Mouse (Mus musculus): ENCODE data around the gene Macrod1. TPM values are rescaled to one million over a fixed set of nuclear protein-coding genes. Genes with fewer than 3 reads are reported as not detected.

The Macrod1 gene
- polyA plus RNA-seq, 1 experiment: 13.4 TPM

- Histone ChIP-seq H3K27me3 (ENCODE audit: control insufficient read depth, insufficient read depth, low read length) (no peaks in the 10 kb centered on the region; the same call in 1 of the 2 replicates), H3K4me3 (ENCODE audit: extremely low read depth, insufficient read depth, insufficient read length) (no peak overlapping the region), H3K4me1 (ENCODE audit: control insufficient read depth, insufficient read depth, insufficient read length) (no peaks in the 10 kb centered on the region), H3K27ac (ENCODE audit: insufficient read depth, low read length) (no peak overlapping the region), H3K36me3 (ENCODE audit: control insufficient read depth, insufficient read depth, low read length) (no peaks in the 10 kb centered on the region)
- whole genome bisulfite sequencing: 84% methylated on average over 8 of the region's 8 CpGs
- DNase-seq (ENCODE audit: low read depth in 1 of 2, low spot score in 2 of 2): no peak
- TF ChIP-seq POLR2A (IDR thresholded peaks at IDR 0.05; ENCODE audit: low read depth, low read length) (no peak), CTCF (IDR thresholded peaks at IDR 0.05; ENCODE audit: extremely low read depth, insufficient read depth, insufficient read length, insufficient replicate concordance) (no peak)
Measured at GRCm38 (mm10) chr19:7180756-7181405, 124.3 kb downstream of the Macrod1 start.

- DNase-seq (ENCODE audit: low read depth in 1 of 2, low spot score in 2 of 2): no peak
- Histone ChIP-seq H3K4me1 (ENCODE audit: control insufficient read depth, insufficient read depth, insufficient read length) (no peaks in the 10 kb centered on the region), H3K4me3 (ENCODE audit: extremely low read depth, insufficient read depth, insufficient read length) (no peak overlapping the region), H3K36me3 (ENCODE audit: control insufficient read depth, insufficient read depth, low read length) (no peaks in the 10 kb centered on the region), H3K27ac (ENCODE audit: insufficient read depth, low read length) (no peak overlapping the region), H3K27me3 (ENCODE audit: control insufficient read depth, insufficient read depth, low read length) (no peaks in the 10 kb centered on the region; the same call in 1 of the 2 replicates)
- TF ChIP-seq POLR2A (IDR thresholded peaks at IDR 0.05; ENCODE audit: low read depth, low read length) (no peak), CTCF (IDR thresholded peaks at IDR 0.05; ENCODE audit: extremely low read depth, insufficient read depth, insufficient read length, insufficient replicate concordance) (no peak)
- WGBS: 88% methylated on average over 7 of the region's 7 CpGs
Measured at GRCm38 (mm10) chr19:7181496-7181895, 124.9 kb downstream of the Macrod1 start.

GRCm38 (mm10) chr19:7182273-7182949 is 125.8 kb downstream of the Macrod1 start:
- no peak for DNase-seq (ENCODE audit: low read depth in 1 of 2, low spot score in 2 of 2)
- Histone ChIP-seq H3K36me3 (ENCODE audit: control insufficient read depth, insufficient read depth, low read length) (no peaks in the 10 kb centered on the region), H3K4me3 (ENCODE audit: extremely low read depth, insufficient read depth, insufficient read length) (no peak overlapping the region), H3K4me1 (ENCODE audit: control insufficient read depth, insufficient read depth, insufficient read length) (no peaks in the 10 kb centered on the region), H3K27me3 (ENCODE audit: control insufficient read depth, insufficient read depth, low read length) (no peaks in the 10 kb centered on the region; the same call in 1 of the 2 replicates), H3K27ac (ENCODE audit: insufficient read depth, low read length) (no peak overlapping the region)
- TF ChIP-seq CTCF (IDR thresholded peaks at IDR 0.05; ENCODE audit: extremely low read depth, insufficient read depth, insufficient read length, insufficient replicate concordance): no peak
- TF ChIP-seq POLR2A (IDR thresholded peaks at IDR 0.05; ENCODE audit: low read depth, low read length): no peak
- WGBS: 14% methylated on average over 23 of the region's 23 CpGs

DNA sequence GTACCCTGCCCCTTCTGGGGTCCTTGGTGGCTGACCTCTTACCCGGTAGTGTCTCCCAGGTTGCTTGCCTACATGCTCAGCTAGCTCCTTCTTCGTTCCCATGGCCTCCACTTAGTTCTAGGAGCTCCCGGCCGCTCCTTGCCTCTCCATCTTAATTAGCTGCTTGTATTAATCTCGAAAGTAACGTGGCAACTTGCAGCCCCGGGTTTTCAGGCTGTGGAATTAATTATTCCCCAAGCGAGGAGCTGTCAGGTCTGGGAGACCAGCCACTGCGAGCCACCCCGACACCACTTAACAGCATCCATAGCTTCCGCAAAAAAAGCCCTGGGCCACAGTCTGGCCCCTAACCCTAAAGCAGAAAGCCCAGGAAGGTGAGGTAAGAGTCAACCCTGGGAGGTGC is 126.8 kb downstream of the Macrod1 start:
- H3K36me3 ChIP-seq (ENCODE audit: control insufficient read depth, insufficient read depth, low read length): no peaks in the 10 kb centered on the region
- H3K4me3 ChIP-seq (ENCODE audit: extremely low read depth, insufficient read depth, insufficient read length): no peak overlapping the region
- H3K4me1 ChIP-seq (ENCODE audit: control insufficient read depth, insufficient read depth, insufficient read length): no peaks in the 10 kb centered on the region
- no peak for DNase-seq (ENCODE audit: low read depth in 1 of 2, low spot score in 2 of 2)
- TF ChIP-seq CTCF (IDR thresholded peaks at IDR 0.05; ENCODE audit: extremely low read depth, insufficient read depth, insufficient read length, insufficient replicate concordance): no peak
- no peak overlapping the region for H3K27ac ChIP-seq (ENCODE audit: insufficient read depth, low read length)
- WGBS: 94% methylated on average over 11 of the region's 11 CpGs
- no peaks in the 10 kb centered on the region; the same call in 1 of the 2 replicates for H3K27me3 ChIP-seq (ENCODE audit: control insufficient read depth, insufficient read depth, low read length)

DNA sequence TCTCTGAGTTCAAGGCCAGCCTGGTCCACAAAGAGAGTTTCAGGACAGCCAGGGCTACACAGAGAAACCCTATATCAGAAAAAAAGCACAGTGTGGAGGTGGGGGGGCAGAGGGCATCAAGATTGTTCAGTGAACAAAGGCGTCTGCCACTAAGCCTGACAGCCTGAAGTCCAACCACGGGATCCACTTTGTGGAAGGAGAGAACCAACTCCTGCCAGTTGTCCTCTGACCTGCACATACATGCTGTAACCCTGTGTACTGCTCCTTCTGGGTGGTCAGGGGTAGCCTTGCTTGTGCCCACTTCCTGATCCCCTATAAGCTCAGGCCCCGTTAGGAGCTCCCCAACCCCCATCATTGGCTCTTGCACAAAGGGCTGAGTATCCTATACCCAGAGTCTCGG is 128.4 kb downstream of the Macrod1 start:
- Histone ChIP-seq H3K27ac (ENCODE audit: insufficient read depth, low read length) (no peak overlapping the region), H3K4me1 (ENCODE audit: control insufficient read depth, insufficient read depth, insufficient read length) (no peaks in the 10 kb centered on the region), H3K36me3 (ENCODE audit: control insufficient read depth, insufficient read depth, low read length) (no peaks in the 10 kb centered on the region), H3K27me3 (ENCODE audit: control insufficient read depth, insufficient read depth, low read length) (no peaks in the 10 kb centered on the region; the same call in 1 of the 2 replicates), H3K4me3 (ENCODE audit: extremely low read depth, insufficient read depth, insufficient read length) (no peak overlapping the region)
- WGBS: 91% methylated on average over 4 of the region's 4 CpGs
- TF ChIP-seq CTCF (IDR thresholded peaks at IDR 0.05; ENCODE audit: extremely low read depth, insufficient read depth, insufficient read length, insufficient replicate concordance) (no peak), POLR2A (IDR thresholded peaks at IDR 0.05; ENCODE audit: low read depth, low read length) (no peak)
- DNase-seq (ENCODE audit: low read depth in 1 of 2, low spot score in 2 of 2): no peak

DNA sequence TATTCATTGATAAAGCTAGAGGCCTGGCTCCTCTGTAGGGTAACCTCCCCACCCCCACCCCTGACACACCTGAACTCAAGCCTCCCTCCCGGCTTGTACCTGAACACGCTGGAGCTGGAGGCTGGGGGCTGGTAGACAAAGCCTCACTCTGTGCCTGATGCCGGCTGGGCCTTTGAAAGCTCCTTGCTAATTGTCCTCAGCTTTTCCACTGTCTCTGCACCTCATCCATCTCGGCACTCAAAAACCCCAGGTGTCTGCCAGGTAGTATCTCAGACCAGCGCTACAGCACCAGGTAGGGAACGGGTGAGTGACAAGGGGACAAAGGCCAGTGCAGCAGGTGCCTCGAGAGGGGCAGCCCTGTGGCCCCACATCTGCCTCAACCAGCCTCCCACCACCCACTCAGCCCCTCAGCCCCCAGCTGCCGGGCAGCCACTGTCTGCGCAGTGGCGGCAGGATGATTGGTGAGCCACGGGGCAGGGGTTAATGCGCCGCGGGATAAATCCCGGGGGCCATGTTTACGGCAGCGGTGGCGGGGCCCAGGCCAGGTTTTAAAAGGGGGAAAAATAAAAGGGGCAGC is 129.2 kb downstream of the Macrod1 start:
- Histone ChIP-seq H3K36me3 (ENCODE audit: control insufficient read depth, insufficient read depth, low read length) (no peaks in the 10 kb centered on the region), H3K27ac (ENCODE audit: insufficient read depth, low read length) (no peak overlapping the region), H3K4me1 (ENCODE audit: control insufficient read depth, insufficient read depth, insufficient read length) (no peaks in the 10 kb centered on the region), H3K27me3 (ENCODE audit: control insufficient read depth, insufficient read depth, low read length) (no peaks in the 10 kb centered on the region; the same call in 1 of the 2 replicates), H3K4me3 (ENCODE audit: extremely low read depth, insufficient read depth, insufficient read length) (no peak overlapping the region)
- TF ChIP-seq POLR2A (IDR thresholded peaks at IDR 0.05; ENCODE audit: low read depth, low read length): no peak
- TF ChIP-seq CTCF (IDR thresholded peaks at IDR 0.05; ENCODE audit: extremely low read depth, insufficient read depth, insufficient read length, insufficient replicate concordance): no peak
- DNase-seq (ENCODE audit: low read depth in 1 of 2, low spot score in 2 of 2): no peak
- WGBS: 85% methylated on average over 17 of the region's 18 CpGs

All from spleen, adult 2 months (tissue).